Mouse (Mus musculus): ENCODE results near the gene Ddx4.

DNA sequence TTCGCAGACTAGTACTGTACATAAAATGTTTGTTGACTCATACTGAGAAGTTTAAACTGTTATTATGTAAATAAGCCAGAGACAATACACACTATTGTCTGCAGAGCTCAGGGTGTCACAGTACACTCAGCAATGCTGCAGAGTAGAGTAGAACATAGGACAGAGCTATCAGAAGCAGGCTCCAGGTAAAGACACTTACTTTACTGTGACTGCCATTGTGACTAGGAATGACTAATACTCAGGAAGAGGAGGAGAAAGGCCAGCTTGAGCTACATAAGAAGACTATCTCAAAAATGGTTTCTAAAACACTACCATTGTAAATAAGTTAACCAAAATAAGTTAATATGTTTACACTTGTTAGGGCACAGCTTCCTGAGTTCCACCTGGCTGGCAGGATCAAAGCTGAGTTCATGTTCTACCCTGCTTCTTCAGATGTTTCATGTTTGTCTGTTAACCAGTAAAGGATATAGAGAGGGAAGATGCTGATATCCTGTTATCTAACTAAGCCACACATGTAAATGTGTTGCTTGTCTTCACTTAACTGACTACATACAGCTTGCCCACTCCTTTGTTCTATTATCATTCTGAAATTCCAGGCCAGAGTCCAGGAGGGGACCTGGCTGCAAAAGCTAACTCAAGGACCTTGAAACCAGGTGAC lies 6.6 kb downstream of the Ddx4 start:
- no peak for TF ChIP-seq CTCF (IDR thresholded peaks at IDR 0.05; ENCODE audit: borderline replicate concordance, insufficient read depth, low read length)
- no peak for TF ChIP-seq POLR2A (IDR thresholded peaks at IDR 0.05; ENCODE audit: low read depth, low read length)
